Mouse (Mus musculus): ENCODE measurements around the gene Lrig1.

- TF ChIP-seq CTCF (conservative IDR thresholded peaks at IDR 0.05; ENCODE audit: low read length), result no peak
- TF ChIP-seq POU5F1 (IDR thresholded peaks at IDR 0.05; ENCODE audit: borderline replicate concordance, low read length), result no peak
- TF ChIP-seq NANOG (IDR thresholded peaks at IDR 0.05; ENCODE audit: borderline replicate concordance, low read length), result no peak
These were observed 73.2 kb downstream of the Lrig1 start for GRCm38 (mm10) chr6:94626807-94627206.
